Mouse (Mus musculus): Measurements from ENCODE around the gene Parp8. TPM values are rescaled to one million over a fixed set of nuclear protein-coding genes. Genes with fewer than 3 reads are reported as not detected.

Parp8 gene
- total and polyA plus RNA-seq, 3 experiments: not detected

DNA sequence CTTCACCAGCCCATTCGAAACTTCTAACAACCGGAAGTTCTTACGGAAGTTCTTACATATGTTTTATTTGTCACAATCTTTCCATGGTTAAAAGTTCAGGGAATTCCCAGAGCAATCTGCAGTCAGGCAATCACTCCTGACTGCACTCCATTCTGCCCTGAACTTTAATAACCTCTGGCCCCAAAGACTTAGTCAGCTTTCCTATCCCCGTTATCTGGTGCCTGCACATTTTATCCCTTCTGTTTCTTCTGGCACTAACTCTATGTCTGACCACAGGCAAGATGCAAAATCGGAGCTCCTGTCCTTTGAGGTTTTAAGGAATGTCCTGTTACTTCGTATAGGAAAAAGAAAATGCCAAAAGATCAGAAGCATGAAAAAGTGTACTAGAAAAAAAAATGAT, 4.7 kb downstream of the Parp8 start:
- dilution Hi-C loops (cut with MboI; ENCODE audit: extremely low pct_ligation_motif_present, extremely low pct_unique_long_range_greater_than_20kb, low sequenced_read_pairs) (no loop called here), in situ Hi-C loops (cut with MboI; ENCODE audit: low pct_ligation_motif_present, low pct_unique_long_range_greater_than_20kb, low sequenced_read_pairs) (no loop called here)
- Histone ChIP-seq H3K9me3 (replicated peaks; ENCODE audit: low read length) (peaks cover 55% of the 10 kb centered on the region), H3K4me3 (replicated peaks in 1 of 3; ENCODE audit: low read depth in 2 of 3, low read length in 2 of 3, poor library complexity in 1 of 3) (no peak overlapping the region), H3K79me2 (replicated peaks; ENCODE audit: control insufficient read depth, extremely low read depth, insufficient read depth, poor library complexity, severe bottlenecking) (no peaks in the 10 kb centered on the region), H3K27ac (ENCODE audit: insufficient read depth, low read depth) (no peak overlapping the region), H3K4me2 (ENCODE audit: insufficient read depth, low read depth, poor library complexity, severe bottlenecking) (no peak overlapping the region), H3K9ac (ENCODE audit: insufficient read depth, low read depth) (no peak overlapping the region), H3K27me3 (replicated peaks) (no peaks in the 10 kb centered on the region), H3K4me1 (ENCODE audit: control insufficient read depth in 1 of 2, insufficient read depth in 2 of 2) (no peaks in the 10 kb centered on the region), H3K36me3 (replicated peaks in 1 of 2; ENCODE audit: control insufficient read depth in 1 of 2, insufficient read depth in 1 of 2, low read length in 1 of 2) (no peaks in the 10 kb centered on the region)
- DNase-seq (ENCODE audit: extremely low read depth): no peak
- TF ChIP-seq KAT2A (IDR thresholded peaks at IDR 0.05; ENCODE audit: insufficient replicate concordance, low read length) (no peak), USF1 (IDR thresholded peaks at IDR 0.05; ENCODE audit: low read depth, low read length) (no peak), CTCF (conservative IDR thresholded peaks at IDR 0.05 in 1 of 2, IDR thresholded peaks at IDR 0.05 in 1 of 2; ENCODE audit: low read depth in 2 of 2, low read length in 2 of 2) (no peak), ELF1 (IDR thresholded peaks at IDR 0.05; ENCODE audit: low read depth, low read length) (no peak), RCOR1 (conservative IDR thresholded peaks at IDR 0.05; ENCODE audit: low read depth, low read length) (no peak), PAX5 (IDR thresholded peaks at IDR 0.05; ENCODE audit: low read length) (no peak)

DNA sequence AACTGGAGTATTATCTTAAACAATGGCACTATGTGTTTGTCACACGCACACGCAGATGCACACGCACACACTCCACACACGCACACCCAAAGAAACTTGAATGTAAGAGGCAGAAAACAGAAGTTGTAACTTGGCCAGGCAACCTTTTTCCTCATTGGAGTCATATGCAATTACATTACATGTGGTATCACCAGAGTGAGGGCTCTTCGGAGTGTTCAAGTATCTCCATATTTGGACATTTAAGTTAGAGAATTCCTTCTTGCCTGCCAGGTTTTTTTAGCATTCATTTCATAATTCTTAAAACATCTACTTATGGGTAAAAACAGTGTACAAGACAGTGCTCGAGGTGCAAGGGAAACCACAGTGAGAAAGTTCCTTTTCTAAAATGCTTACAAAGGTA, 6.7 kb downstream of the Parp8 start:
- no peaks in the 10 kb centered on the region for H3K4me1 ChIP-seq (ENCODE audit: control insufficient read depth in 1 of 2, insufficient read depth in 2 of 2)
- no peak overlapping the region for H3K4me2 ChIP-seq (ENCODE audit: insufficient read depth, low read depth, poor library complexity, severe bottlenecking)
- no peaks in the 10 kb centered on the region for H3K27me3 ChIP-seq (replicated peaks)
- no peak overlapping the region for H3K27ac ChIP-seq (ENCODE audit: insufficient read depth, low read depth)
- no peak for DNase-seq (ENCODE audit: extremely low read depth)
- H3K36me3 ChIP-seq (replicated peaks in 1 of 2; ENCODE audit: control insufficient read depth in 1 of 2, insufficient read depth in 1 of 2, low read length in 1 of 2): no peaks in the 10 kb centered on the region
- TF ChIP-seq POLR2A (IDR thresholded peaks at IDR 0.05; ENCODE audit: low read depth, low read length) (no peak), CHD1 (IDR thresholded peaks at IDR 0.05; ENCODE audit: low read depth, low read length) (no peak), E2F4 (IDR thresholded peaks at IDR 0.05; ENCODE audit: insufficient replicate concordance, low read depth, low read length) (no peak), JUN (IDR thresholded peaks at IDR 0.05; ENCODE audit: insufficient read depth, low read depth, low read length) (no peak), NRF1 (IDR thresholded peaks at IDR 0.05; ENCODE audit: low read depth, low read length) (no peak), ZC3H11A (IDR thresholded peaks at IDR 0.05; ENCODE audit: low read depth, low read length) (no peak), POLR2AphosphoS2 (IDR thresholded peaks at IDR 0.05; ENCODE audit: low read depth, low read length) (no peak), TBP (conservative IDR thresholded peaks at IDR 0.05; ENCODE audit: low read depth, low read length) (no peak), USF1 (IDR thresholded peaks at IDR 0.05; ENCODE audit: low read depth, low read length) (no peak), MXI1 (IDR thresholded peaks at IDR 0.05; ENCODE audit: low read depth, low read length) (no peak), UBTF (IDR thresholded peaks at IDR 0.05; ENCODE audit: low read depth, low read length) (no peak), NELFE (IDR thresholded peaks at IDR 0.05; ENCODE audit: low read depth, low read length) (no peak), GABPA (IDR thresholded peaks at IDR 0.05; ENCODE audit: insufficient replicate concordance, low read depth, low read length) (no peak), MEF2A (IDR thresholded peaks at IDR 0.05; ENCODE audit: borderline replicate concordance, low read depth, low read length) (no peak), BHLHE40 (IDR thresholded peaks at IDR 0.05; ENCODE audit: low read depth, low read length) (no peak), IRF4 (IDR thresholded peaks at IDR 0.05; ENCODE audit: low read depth, low read length) (no peak), SMC3 (IDR thresholded peaks at IDR 0.05; ENCODE audit: low read depth, low read length) (no peak)
- dilution Hi-C loops (cut with MboI; ENCODE audit: extremely low pct_ligation_motif_present, extremely low pct_unique_long_range_greater_than_20kb, low sequenced_read_pairs) (no loop called here), in situ Hi-C loops (cut with MboI; ENCODE audit: low pct_ligation_motif_present, low pct_unique_long_range_greater_than_20kb, low sequenced_read_pairs) (no loop called here)
- H3K4me3 ChIP-seq (replicated peaks in 1 of 3; ENCODE audit: low read depth in 2 of 3, low read length in 2 of 3, poor library complexity in 1 of 3): no peak overlapping the region
- no peak overlapping the region for H3K9ac ChIP-seq (ENCODE audit: insufficient read depth, low read depth)
- H3K79me2 ChIP-seq (replicated peaks; ENCODE audit: control insufficient read depth, extremely low read depth, insufficient read depth, poor library complexity, severe bottlenecking): no peaks in the 10 kb centered on the region
- H3K9me3 ChIP-seq (replicated peaks; ENCODE audit: low read length): peaks cover 53% of the 10 kb centered on the region
